Mouse (Mus musculus) testis, adult 2 months (tissue): ENCODE measurements around the gene Miga1.

ENCODE experiments used
- CTCF ChIP-seq: fragments of 200-500 bp; IDR thresholded peaks from 2 replicates; pipeline ENCODE4 v1.5.1; 2012; ENCODE audit warnings: low read depth, mild to moderate bottlenecking, inconsistent platforms, low read length, moderate library complexity; ENCODE audit not compliant: control insufficient read depth, insufficient read depth, insufficient replicate concordance
- POLR2A ChIP-seq: fragments of 200-500 bp; IDR thresholded peaks from 2 replicates; pipeline ENCODE4 v1.6.1; 2012; ENCODE audit warnings: low read depth, mild to moderate bottlenecking, inconsistent platforms, low read length, moderate library complexity; ENCODE audit not compliant: control insufficient read depth

DNA sequence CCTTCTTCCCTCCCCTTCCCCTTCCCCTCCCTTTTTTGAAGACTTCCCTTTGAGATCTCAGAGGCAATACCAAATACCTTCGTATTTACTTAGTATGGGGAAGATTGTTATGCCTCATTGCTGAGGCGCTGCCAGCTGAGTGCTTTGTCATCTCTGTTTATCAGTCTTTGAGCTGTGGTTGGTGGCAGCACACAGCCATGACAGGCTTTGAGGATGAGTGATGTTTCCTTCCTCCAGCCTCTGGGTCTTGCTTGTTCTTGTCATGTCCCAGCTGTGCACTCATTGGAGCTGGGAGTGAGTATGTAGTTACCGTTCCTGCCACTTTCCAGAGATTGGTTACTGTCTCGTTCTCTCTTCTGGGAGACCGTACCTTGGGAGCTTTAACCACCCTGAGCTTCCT, 15.2 kb upstream of the Miga1 start:
- TF ChIP-seq CTCF = no peak
- no peak for TF ChIP-seq POLR2A
